Mouse (Mus musculus): Measurements from ENCODE around the gene 1700028P14Rik. TPM values are rescaled to one million over a fixed set of nuclear protein-coding genes. Genes with fewer than 3 reads are reported as not detected.

Gene 1700028P14Rik
- total and polyA plus RNA-seq, 2 experiments from 2014 or later, result 0.33 to 1.7 TPM

GRCm38 (mm10) chr19:23658350-23658749 lies 5.7 kb upstream of the 1700028P14Rik start:
- TF ChIP-seq CTCF (IDR thresholded peaks at IDR 0.05), result no peak
- Histone ChIP-seq H3K36me3 (ENCODE audit: insufficient read depth, low read length) (no peaks in the 10 kb centered on the region), H3K4me3 (ENCODE audit: low read depth, low read length) (no peak overlapping the region), H3K9me3 (ENCODE audit: low read length) (no peaks in the 10 kb centered on the region), H3K4me1 (ENCODE audit: insufficient read depth, low read length) (no peaks in the 10 kb centered on the region), H3K27me3 (ENCODE audit: insufficient read depth, low read length) (no peaks in the 10 kb centered on the region), H3K9ac (replicated peaks; ENCODE audit: low read length, poor library complexity, severe bottlenecking) (no peak overlapping the region), H3K4me2 (ENCODE audit: low read depth, low read length, poor library complexity, severe bottlenecking) (no peak overlapping the region), H3K27ac (ENCODE audit: low read depth, low read length) (no peak overlapping the region)
- ATAC-seq (ENCODE audit: low FRiP score), result no peak
- no peak for DNase-seq (ENCODE audit: low spot score)
- 63% methylated on average over 4 of the region's 4 CpGs for WGBS

- no peaks in the 10 kb centered on the region for H3K36me3 ChIP-seq (ENCODE audit: insufficient read depth, low read length)
- no peaks in the 10 kb centered on the region for H3K27me3 ChIP-seq (ENCODE audit: insufficient read depth, low read length)
- no peaks in the 10 kb centered on the region for H3K4me1 ChIP-seq (ENCODE audit: insufficient read depth, low read length)
- H3K9ac ChIP-seq (replicated peaks; ENCODE audit: low read length, poor library complexity, severe bottlenecking), result no peak overlapping the region
- no peak for DNase-seq (ENCODE audit: low spot score)
- H3K4me2 ChIP-seq (ENCODE audit: low read depth, low read length, poor library complexity, severe bottlenecking), result no peak overlapping the region
- WGBS, result 74% methylated on average over 12 of the region's 12 CpGs
- ATAC-seq (ENCODE audit: low FRiP score), result no peak
- H3K9me3 ChIP-seq (ENCODE audit: low read length), result no peaks in the 10 kb centered on the region
- no peak overlapping the region for H3K27ac ChIP-seq (ENCODE audit: low read depth, low read length)
- H3K4me3 ChIP-seq (ENCODE audit: low read depth, low read length), result no peak overlapping the region
- TF ChIP-seq CTCF (IDR thresholded peaks at IDR 0.05), result no peak
Measured at GRCm38 (mm10) chr19:23657261-23657932, 4.8 kb upstream of the 1700028P14Rik start.

GRCm38 (mm10) chr19:23653154-23653553 lies 542 bp upstream of the 1700028P14Rik start:
- ATAC-seq (ENCODE audit: low FRiP score), result no peak
- Histone ChIP-seq H3K27ac (ENCODE audit: low read depth, low read length) (no peak overlapping the region), H3K36me3 (ENCODE audit: insufficient read depth, low read length) (no peaks in the 10 kb centered on the region), H3K4me1 (ENCODE audit: insufficient read depth, low read length) (no peaks in the 10 kb centered on the region), H3K9ac (replicated peaks; ENCODE audit: low read length, poor library complexity, severe bottlenecking) (no peak overlapping the region), H3K4me3 (ENCODE audit: low read depth, low read length) (no peak overlapping the region), H3K9me3 (ENCODE audit: low read length) (no peaks in the 10 kb centered on the region), H3K4me2 (ENCODE audit: low read depth, low read length, poor library complexity, severe bottlenecking) (no peak overlapping the region), H3K27me3 (ENCODE audit: insufficient read depth, low read length) (no peaks in the 10 kb centered on the region)
- no peak for TF ChIP-seq CTCF (IDR thresholded peaks at IDR 0.05)
- DNase-seq (ENCODE audit: low spot score), result no peak
- WGBS, result 96% methylated on average over 5 of the region's 5 CpGs

GRCm38 (mm10) chr19:23647308-23647707 lies 5.3 kb downstream of the 1700028P14Rik start:
- no peaks in the 10 kb centered on the region for H3K9me3 ChIP-seq (ENCODE audit: low read length)
- ATAC-seq (ENCODE audit: low FRiP score) (no peak), DNase-seq (ENCODE audit: low spot score) (no peak)
- H3K36me3 ChIP-seq (ENCODE audit: insufficient read depth, low read length), result no peaks in the 10 kb centered on the region
- TF ChIP-seq CTCF (IDR thresholded peaks at IDR 0.05), result no peak
- H3K4me1 ChIP-seq (ENCODE audit: insufficient read depth, low read length), result no peaks in the 10 kb centered on the region
- no peaks in the 10 kb centered on the region for H3K27me3 ChIP-seq (ENCODE audit: insufficient read depth, low read length)
- WGBS, result 89% methylated on average over 7 of the region's 7 CpGs
- no peak overlapping the region for H3K4me2 ChIP-seq (ENCODE audit: low read depth, low read length, poor library complexity, severe bottlenecking)
- no peak overlapping the region for H3K27ac ChIP-seq (ENCODE audit: low read depth, low read length)
- no peak overlapping the region for H3K4me3 ChIP-seq (ENCODE audit: low read depth, low read length)
- H3K9ac ChIP-seq (replicated peaks; ENCODE audit: low read length, poor library complexity, severe bottlenecking), result no peak overlapping the region

- Histone ChIP-seq H3K9me3 (ENCODE audit: low read length) (no peaks in the 10 kb centered on the region), H3K4me3 (ENCODE audit: low read depth, low read length) (no peak overlapping the region), H3K4me1 (ENCODE audit: insufficient read depth, low read length) (no peaks in the 10 kb centered on the region), H3K9ac (replicated peaks; ENCODE audit: low read length, poor library complexity, severe bottlenecking) (no peak overlapping the region), H3K4me2 (ENCODE audit: low read depth, low read length, poor library complexity, severe bottlenecking) (no peak overlapping the region), H3K27me3 (ENCODE audit: insufficient read depth, low read length) (no peaks in the 10 kb centered on the region), H3K36me3 (ENCODE audit: insufficient read depth, low read length) (no peaks in the 10 kb centered on the region), H3K27ac (ENCODE audit: low read depth, low read length) (no peak overlapping the region)
- no peak for DNase-seq (ENCODE audit: low spot score)
- TF ChIP-seq CTCF (IDR thresholded peaks at IDR 0.05), result no peak
- no peak for ATAC-seq (ENCODE audit: low FRiP score)
- WGBS, result 70% methylated on average over 7 of the region's 7 CpGs
Measured at GRCm38 (mm10) chr19:23645347-23645746, 7.3 kb downstream of the 1700028P14Rik start.

- Histone ChIP-seq H3K27ac (ENCODE audit: low read depth, low read length) (no peak overlapping the region), H3K4me2 (ENCODE audit: low read depth, low read length, poor library complexity, severe bottlenecking) (no peak overlapping the region), H3K4me1 (ENCODE audit: insufficient read depth, low read length) (no peaks in the 10 kb centered on the region), H3K27me3 (ENCODE audit: insufficient read depth, low read length) (no peaks in the 10 kb centered on the region), H3K9ac (replicated peaks; ENCODE audit: low read length, poor library complexity, severe bottlenecking) (no peak overlapping the region), H3K4me3 (ENCODE audit: low read depth, low read length) (no peak overlapping the region), H3K9me3 (ENCODE audit: low read length) (no peaks in the 10 kb centered on the region), H3K36me3 (ENCODE audit: insufficient read depth, low read length) (no peaks in the 10 kb centered on the region)
- no peak for TF ChIP-seq CTCF (IDR thresholded peaks at IDR 0.05)
- no peak for DNase-seq (ENCODE audit: low spot score)
- 89% methylated on average over 5 of the region's 5 CpGs for WGBS
- ATAC-seq (ENCODE audit: low FRiP score), result no peak
Measured at GRCm38 (mm10) chr19:23643819-23644218, 8.8 kb downstream of the 1700028P14Rik start.

Measured in midbrain, postnatal 0 days (tissue).